Mouse (Mus musculus) heart, postnatal 0 days (tissue): ENCODE data around the gene Tmem82. TPM values are rescaled to one million over a fixed set of nuclear protein-coding genes. Genes with fewer than 3 reads are reported as not detected.

ENCODE experiments used
- ATAC-seq: fragments of 200-750 bp; cut with Nextera tagmentation; 2 replicates; pipeline ENCODE4 v1.8.0; 2017; ENCODE audit warnings: low read depth, moderate number of reproducible peaks, moderate library complexity; ENCODE audit not compliant: insufficient read depth
- DNase-seq: peaks from one replicate; pipeline ENCODE4 v3.0.0-alpha.2; 2016; ENCODE audit warnings: low spot score
- H3K27ac ChIP-seq: fragments of 300-500 bp; sonication (generic); 2 replicates; pipeline ENCODE4 v1.5.1; 2014; ENCODE audit warnings: low read depth, mild to moderate bottlenecking
- H3K27me3 ChIP-seq: fragments of 300-500 bp; sonication (generic); 2 replicates; pipeline ENCODE4 v1.6.1; 2014; ENCODE audit warnings: low read length, mixed read lengths; ENCODE audit not compliant: control insufficient read depth, insufficient read depth
- H3K36me3 ChIP-seq: fragments of 300-500 bp; sonication (generic); replicated peaks from 2 replicates; pipeline ENCODE4 v1.6.1; 2014; ENCODE audit warnings: low read length, mixed read lengths; ENCODE audit not compliant: control insufficient read depth, insufficient read depth
- H3K4me1 ChIP-seq: fragments of 300-500 bp; sonication (generic); 2 replicates; pipeline ENCODE4 v1.6.1; 2014; ENCODE audit warnings: antibody characterized with exemption; ENCODE audit not compliant: control insufficient read depth, insufficient read depth
- H3K4me2 ChIP-seq: fragments of 300-500 bp; sonication (generic); 2 replicates; pipeline ENCODE4 v1.6.1; 2014; ENCODE audit warnings: low read depth, mild to moderate bottlenecking, low read length, moderate library complexity
- H3K4me3 ChIP-seq: fragments of 300-500 bp; sonication (generic); 2 replicates; pipeline ENCODE4 v1.5.1; 2014; ENCODE audit warnings: low read depth, low read length
- H3K9ac ChIP-seq: fragments of 300-500 bp; sonication (generic); replicated peaks from 2 replicates; pipeline ENCODE4 v1.6.1; 2014; ENCODE audit warnings: low read depth, low read length, mixed read lengths
- H3K9me3 ChIP-seq: fragments of 300-500 bp; sonication (generic); replicated peaks from 2 replicates; pipeline ENCODE4 v1.6.1; 2016; ENCODE audit warnings: low read length; ENCODE audit not compliant: control insufficient read depth
- CTCF ChIP-seq: IDR thresholded peaks from 2 replicates; pipeline ENCODE4 v1.5.1; 2016; ENCODE audit warnings: antibody characterized with exemption, control low read depth, low read depth
- EP300 ChIP-seq: IDR thresholded peaks from 2 replicates; pipeline ENCODE4 v1.6.1; 2016; ENCODE audit warnings: antibody characterized with exemption, low read depth
- WGBS: fragments of 180-500 bp; shearing (Covaris S2); extraction: QIAGEN DNeasy Blood & Tissue Kit; methylation state at CpG from one replicate; pipeline ENCODE4 v1.1.7; 2014; 5-methylcytosine and 5-hydroxymethylcytosine counted together
- polyA plus RNA-seq: library from polyadenylated mRNA; unstranded; fragments of >200 nt; fragmentation: Nextera tagmentation; extraction: Ambion mirVana; gene quantifications from 2 replicates; pipeline ENCODE4 v1.2.1, GENCODE M21; 2015
- total RNA-seq: library from RNA; depleted of rRNA; stranded (reverse); fragments of >200 nt; gene quantifications from 2 replicates; pipeline ENCODE4 v1.2.3, GENCODE M21; 2014; ENCODE audit warnings: low replicate concordance

Tmem82 gene
- total and polyA plus RNA-seq, 2 experiments from 2014 or later: 6.1 to 6.8 TPM

- H3K9me3 ChIP-seq: no peaks in the 10 kb centered on the region
- peaks cover 82% of the 10 kb centered on the region for H3K36me3 ChIP-seq
- ATAC-seq (no peak), DNase-seq (no peak)
- no peak for TF ChIP-seq CTCF
- TF ChIP-seq EP300: no peak
- 67% methylated on average over 14 of the region's 14 CpGs for WGBS
- no peak overlapping the region for H3K4me3 ChIP-seq
- no peaks in the 10 kb centered on the region for H3K27me3 ChIP-seq
- H3K4me2 ChIP-seq: no peak overlapping the region
- H3K27ac ChIP-seq: no peak overlapping the region
- H3K9ac ChIP-seq: no peak overlapping the region
- H3K4me1 ChIP-seq: peaks cover under 1% of the 10 kb centered on the region
Measured at GRCm38 (mm10) chr4:141628661-141629060, 10.2 kb upstream of the Tmem82 start.

- WGBS: 53% methylated on average over 5 of the region's 5 CpGs
Measured at GRCm38 (mm10) chr4:141627502-141627901, 9.1 kb upstream of the Tmem82 start.

GRCm38 (mm10) chr4:141625774-141626550 lies 7.5 kb upstream of the Tmem82 start:
- Histone ChIP-seq H3K4me1 (peaks cover 8% of the 10 kb centered on the region), H3K4me2 (no peak overlapping the region), H3K27me3 (no peaks in the 10 kb centered on the region), H3K27ac (no peak overlapping the region), H3K9me3 (no peaks in the 10 kb centered on the region), H3K4me3 (no peak overlapping the region), H3K9ac (no peak overlapping the region), H3K36me3 (peaks cover 55% of the 10 kb centered on the region)
- no peak for DNase-seq
- no peak for ATAC-seq
- TF ChIP-seq CTCF: no peak
- no peak for TF ChIP-seq EP300
- 92% methylated on average over 16 of the region's 16 CpGs for WGBS

More at GRCm38 (mm10) chr4:141627502-141627901, 9.1 kb upstream of the Tmem82 start:
- TF ChIP-seq EP300 (no peak), CTCF (no peak)
- no peaks in the 10 kb centered on the region for H3K27me3 ChIP-seq
- H3K4me3 ChIP-seq: no peak overlapping the region
- no peaks in the 10 kb centered on the region for H3K9me3 ChIP-seq
- ATAC-seq (no peak), DNase-seq (no peak)
- H3K9ac ChIP-seq: no peak overlapping the region
- peaks cover 70% of the 10 kb centered on the region for H3K36me3 ChIP-seq
- H3K4me1 ChIP-seq: peaks cover 8% of the 10 kb centered on the region
- H3K4me2 ChIP-seq: no peak overlapping the region
- H3K27ac ChIP-seq: no peak overlapping the region

- H3K4me3 ChIP-seq: no peak overlapping the region
- peak overlapping the region; percentile 91; the same call in 1 of the 2 replicates for H3K27ac ChIP-seq
- peaks cover 47% of the 10 kb centered on the region for H3K36me3 ChIP-seq
- H3K4me1 ChIP-seq: peaks cover 8% of the 10 kb centered on the region
- no peak overlapping the region for H3K9ac ChIP-seq
- no peaks in the 10 kb centered on the region for H3K9me3 ChIP-seq
- no peak for ATAC-seq
- WGBS: 79% methylated on average over 19 of the region's 19 CpGs
- no peak overlapping the region for H3K4me2 ChIP-seq
- TF ChIP-seq EP300: no peak
- TF ChIP-seq CTCF: peak; percentile 54
- H3K27me3 ChIP-seq: no peaks in the 10 kb centered on the region
- DNase-seq: peak; percentile 49
Measured at GRCm38 (mm10) chr4:141624983-141625773, 6.7 kb upstream of the Tmem82 start.

- peak; percentile 15; the same call in 1 of the 2 replicates for ATAC-seq
- H3K4me2 ChIP-seq: no peak overlapping the region
- H3K27ac ChIP-seq: peak overlapping the region; percentile 91
- TF ChIP-seq CTCF: no peak
- TF ChIP-seq EP300: no peak
- H3K9me3 ChIP-seq: no peaks in the 10 kb centered on the region
- 84% methylated on average over 8 of the region's 8 CpGs for WGBS
- H3K4me1 ChIP-seq: peaks cover 8% of the 10 kb centered on the region
- DNase-seq: no peak
- peaks cover 37% of the 10 kb centered on the region for H3K36me3 ChIP-seq
- H3K27me3 ChIP-seq: no peaks in the 10 kb centered on the region
- H3K4me3 ChIP-seq: no peak overlapping the region
- no peak overlapping the region for H3K9ac ChIP-seq
Measured at GRCm38 (mm10) chr4:141624134-141624533, 5.7 kb upstream of the Tmem82 start.
